Mouse (Mus musculus): ENCODE measurements around the gene Efs. TPM values are rescaled to one million over a fixed set of nuclear protein-coding genes. Genes with fewer than 3 reads are reported as not detected.

The Efs gene
- polyA plus RNA-seq (2014; fragmentation: Illumina TruSeq; extraction: RNeasy Lipid Tissue Mini Kit (QIAGEN cat#74804)) = 0.63 TPM

DNA sequence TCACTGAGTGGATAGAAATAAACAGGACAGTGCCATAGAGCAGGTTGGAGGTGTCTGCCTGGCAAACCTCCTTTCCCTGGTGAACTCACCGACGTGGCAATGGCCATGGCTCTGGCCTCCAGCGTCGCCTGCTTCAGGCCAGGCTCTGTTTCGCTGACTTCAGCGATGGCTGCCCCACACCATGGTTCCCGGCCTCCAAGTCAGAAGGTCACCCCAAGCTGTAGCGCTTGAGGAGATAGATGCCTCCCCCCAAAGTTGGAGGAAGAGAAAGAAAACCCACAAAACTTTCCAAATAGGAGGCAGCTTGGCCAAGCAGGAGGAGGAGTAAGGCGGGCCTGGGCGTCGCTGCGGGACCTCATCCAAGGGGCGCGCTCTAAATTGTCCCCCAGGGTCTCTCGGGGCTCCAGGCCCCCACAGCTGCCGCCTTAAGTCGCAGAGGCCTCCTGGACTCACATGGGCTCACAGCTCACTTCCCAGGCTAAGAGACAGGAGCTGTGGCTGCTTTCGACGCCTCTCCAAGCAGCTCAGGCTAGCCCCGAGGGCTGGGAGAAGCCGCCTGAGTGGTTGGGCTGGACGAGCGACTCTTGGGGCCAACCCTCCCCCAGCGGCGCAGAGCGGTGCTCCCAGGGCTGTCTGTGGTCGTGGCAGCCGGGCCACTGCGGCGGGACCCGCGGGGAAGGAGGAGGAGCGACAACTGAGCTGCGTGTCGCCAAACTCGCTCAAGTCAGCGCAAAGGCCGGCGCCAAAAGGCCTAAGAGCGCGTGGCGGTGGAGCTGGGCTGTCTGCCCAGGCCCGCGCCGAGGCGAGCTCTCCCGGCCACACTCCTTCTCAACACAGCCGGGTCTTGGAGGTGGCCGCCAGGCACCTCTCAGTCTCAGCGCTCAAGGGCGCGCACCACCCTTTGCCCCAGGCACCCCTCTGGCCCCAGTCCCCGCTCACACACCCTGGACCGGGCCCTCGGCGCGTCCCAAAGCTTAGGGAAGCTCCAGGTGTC lies at the start of gene Efs:
Gene Efs, minus strand, starts transcription at position 778 of the 994 bp plus-strand sequence.

DNA sequence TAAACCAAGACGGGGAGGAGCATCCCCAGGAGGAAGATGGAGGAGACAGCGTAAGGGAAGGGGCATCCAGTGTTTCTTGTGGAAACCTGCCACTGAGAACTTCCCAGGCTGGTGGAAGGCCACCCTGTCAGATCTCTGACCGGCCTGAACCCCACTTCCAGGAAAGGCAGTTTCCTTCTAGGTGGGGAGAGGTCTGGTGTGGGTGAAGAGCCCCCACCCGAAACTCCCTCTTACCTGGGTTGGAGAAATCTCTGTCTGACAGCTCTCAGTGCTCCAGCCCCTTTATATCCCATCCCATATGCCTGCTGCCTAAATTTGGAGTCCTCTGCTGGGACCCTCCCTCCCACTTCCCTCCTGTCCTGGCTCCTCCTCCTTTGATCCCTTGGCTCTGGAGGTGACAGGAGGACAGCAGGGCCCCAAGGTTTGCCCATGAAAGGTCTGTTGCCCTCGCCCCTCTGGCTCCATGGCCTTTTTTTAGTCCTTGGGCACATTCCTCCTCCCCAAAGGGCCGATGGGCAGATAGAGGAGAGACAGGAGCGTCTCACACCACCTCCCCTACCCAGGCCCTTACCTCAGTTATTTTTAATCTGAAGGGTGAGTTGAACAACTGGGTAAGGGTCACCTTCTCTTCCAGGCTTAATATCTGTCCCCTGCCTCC lies 40.5 kb upstream of the Efs start, which contains the start of gene Myh6:
Gene Myh6, minus strand, starts transcription at position 608 of the 658 bp plus-strand sequence.

DNA sequence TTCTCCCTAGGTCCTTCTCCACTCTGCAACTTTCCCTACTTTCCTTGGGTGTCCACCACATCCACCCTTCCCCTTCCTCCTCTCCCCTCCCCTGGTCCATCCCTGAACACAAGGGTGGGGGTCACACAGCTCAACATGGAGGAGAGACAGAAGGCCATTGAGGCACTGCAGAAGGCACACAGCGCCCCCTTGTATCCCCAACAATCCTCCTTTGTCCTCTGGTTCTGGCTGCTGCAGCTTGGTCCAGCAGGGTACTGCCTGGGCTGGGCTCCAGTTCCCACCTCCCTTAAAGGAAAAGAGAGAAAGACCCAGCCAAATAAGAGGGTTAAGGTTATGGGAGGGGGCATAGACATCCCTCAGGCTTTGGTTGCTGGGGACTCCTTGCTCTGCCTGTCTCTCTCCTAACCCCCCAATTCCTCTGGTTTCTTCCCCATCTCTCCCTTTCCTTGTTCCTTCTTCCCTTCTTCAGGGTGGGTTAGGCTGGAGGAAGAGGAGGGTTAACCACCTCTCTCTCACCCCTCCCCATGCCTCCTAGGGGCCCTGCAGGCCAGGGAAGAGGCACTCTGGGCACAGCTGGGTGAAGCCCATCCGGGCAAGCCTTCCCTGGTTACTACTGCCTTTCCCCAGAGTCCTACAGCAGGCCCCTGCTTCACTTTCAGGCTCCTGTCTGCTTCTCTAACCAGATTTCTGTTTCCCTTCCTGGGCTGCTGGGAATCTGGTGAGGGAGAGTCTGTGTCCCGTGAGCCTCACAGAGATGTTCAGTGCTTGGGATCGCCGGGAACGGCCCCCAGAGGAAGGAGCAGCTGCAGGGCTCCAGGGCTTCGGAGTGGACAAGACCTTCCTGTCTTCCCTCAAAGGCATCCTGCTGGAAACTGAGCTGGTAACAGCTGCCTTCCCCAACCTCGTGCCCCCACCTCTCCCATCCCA lies 10.2 kb upstream of the Efs start, which contains the start of gene Cmtm5:
Gene Cmtm5, plus strand, starts transcription at position 358 of the 927 bp plus-strand sequence.

DNA sequence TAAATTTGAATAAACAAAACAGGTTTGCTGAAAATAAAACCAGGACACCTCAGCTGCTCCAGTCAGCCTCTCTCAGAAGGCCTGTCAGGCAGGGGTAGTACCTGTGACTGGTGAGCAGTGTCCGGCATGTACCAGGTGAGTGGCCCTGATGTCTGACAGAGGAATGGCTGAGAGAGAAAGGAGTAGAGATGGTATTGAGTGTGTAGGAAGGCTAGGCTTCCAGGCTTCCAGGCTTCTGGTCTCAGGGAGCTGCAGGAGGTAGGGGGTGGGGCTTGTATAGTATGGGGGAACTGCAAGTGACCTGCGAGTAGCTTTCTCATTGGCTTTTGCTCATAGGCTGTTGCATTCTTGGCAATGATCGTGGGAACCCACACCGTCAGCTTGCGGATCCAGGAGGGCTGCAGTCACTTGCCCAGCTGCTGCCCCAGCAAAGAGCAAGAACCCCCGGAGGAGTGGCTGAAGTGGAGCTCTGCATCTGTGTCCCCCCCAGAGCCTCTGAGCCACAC lies 6.8 kb upstream of the Efs start, which contains the start of gene Il25:
Gene Il25, plus strand, starts transcription at position 51 of the 506 bp plus-strand sequence.

DNA sequence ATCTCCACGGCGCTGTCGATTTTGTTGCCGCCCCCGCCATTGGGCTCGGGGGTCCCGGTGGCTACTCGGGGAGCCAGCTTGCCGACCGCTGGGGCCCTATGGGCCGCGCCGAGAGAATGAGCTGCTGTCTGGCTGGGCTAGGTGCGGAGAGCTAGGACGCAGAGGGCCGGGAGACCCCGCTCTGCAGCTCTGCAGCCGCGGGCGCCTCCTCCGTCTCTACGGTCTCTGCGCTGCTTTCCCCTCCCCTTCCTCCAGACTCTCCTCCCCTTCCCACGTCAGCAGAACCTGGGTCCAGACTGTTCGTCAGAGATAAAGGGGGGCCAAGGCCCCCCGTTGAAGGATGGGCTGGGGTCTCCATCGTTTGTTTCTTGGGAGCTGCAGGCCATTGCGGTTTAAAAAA lies 13.0 kb downstream of the Efs start, which contains the start of gene Slc22a17:
Gene Slc22a17, minus strand, starts transcription at position 247 of the 400 bp plus-strand sequence.

DNA sequence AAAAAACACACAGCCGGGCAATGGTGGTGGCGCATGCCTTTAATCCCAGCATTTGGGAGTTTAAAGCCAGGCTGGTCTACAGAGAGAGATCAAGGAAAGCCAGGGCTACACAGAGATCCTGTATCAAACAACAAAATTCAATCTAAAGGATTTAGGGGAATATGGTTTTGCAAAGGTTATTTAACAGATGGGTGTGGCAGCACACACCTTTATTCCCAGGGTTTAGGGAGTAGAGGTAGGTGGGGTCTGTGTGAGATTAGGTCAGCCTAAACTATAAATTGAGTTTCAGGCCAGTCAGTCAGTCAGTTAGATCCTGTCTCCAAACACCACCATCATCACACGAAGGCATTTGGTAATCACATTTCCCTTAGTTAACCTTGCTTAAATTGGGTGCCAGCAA lies 33.7 kb downstream of the Efs start, which contains the start of gene Pabpn1:
Gene Pabpn1, plus strand, starts transcription at position 301 of the 400 bp plus-strand sequence.

DNA sequence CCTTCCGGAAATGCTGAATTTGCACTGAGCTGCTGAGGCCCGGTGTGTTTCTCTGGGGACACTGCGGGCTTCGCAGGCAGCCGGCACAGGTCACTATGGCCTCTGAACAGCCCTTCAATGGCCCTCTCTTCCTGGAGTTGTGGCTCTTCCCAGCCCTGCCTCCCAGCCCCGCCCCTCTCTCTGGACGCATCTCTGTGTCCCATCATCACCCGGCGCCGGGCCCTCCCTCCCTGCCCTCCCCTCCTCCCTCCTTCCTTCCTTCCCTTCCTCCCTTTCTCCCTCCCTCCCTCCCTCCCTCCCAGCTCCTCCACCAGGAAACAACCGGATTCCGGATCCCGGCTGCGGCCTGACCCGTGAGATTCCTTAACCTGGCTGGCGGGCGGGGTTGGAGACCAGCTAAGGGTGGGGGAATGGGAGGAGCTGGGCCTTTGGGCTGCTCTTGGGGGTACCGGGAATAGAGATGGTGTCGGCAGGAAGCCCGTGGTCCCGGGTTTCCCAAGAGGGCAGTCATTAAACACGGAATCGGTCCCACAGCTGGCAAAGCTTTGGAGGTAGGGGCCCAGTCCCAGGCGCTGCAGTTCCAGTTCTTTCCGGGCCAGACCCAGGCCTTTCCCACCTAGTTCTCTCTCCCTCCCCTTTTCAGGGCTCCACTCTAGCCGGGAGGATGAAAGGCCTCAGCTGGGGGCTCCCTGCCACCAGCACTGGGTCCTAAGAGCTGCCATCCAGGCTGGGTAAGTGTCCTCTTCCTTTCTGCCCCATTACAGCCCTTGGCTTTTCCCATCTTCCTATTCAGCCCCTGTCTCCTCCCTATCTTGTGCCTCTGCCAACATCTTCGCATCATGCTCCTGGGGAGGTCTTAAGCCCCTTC lies 42.5 kb downstream of the Efs start, which contains the start of the genes Bcl2l2 and Gm20521:
Gene Bcl2l2, plus strand, starts transcription at position 224 of the 868 bp plus-strand sequence.
Gene Gm20521, plus strand, starts transcription at position 288 of the 868 bp plus-strand sequence.

DNA sequence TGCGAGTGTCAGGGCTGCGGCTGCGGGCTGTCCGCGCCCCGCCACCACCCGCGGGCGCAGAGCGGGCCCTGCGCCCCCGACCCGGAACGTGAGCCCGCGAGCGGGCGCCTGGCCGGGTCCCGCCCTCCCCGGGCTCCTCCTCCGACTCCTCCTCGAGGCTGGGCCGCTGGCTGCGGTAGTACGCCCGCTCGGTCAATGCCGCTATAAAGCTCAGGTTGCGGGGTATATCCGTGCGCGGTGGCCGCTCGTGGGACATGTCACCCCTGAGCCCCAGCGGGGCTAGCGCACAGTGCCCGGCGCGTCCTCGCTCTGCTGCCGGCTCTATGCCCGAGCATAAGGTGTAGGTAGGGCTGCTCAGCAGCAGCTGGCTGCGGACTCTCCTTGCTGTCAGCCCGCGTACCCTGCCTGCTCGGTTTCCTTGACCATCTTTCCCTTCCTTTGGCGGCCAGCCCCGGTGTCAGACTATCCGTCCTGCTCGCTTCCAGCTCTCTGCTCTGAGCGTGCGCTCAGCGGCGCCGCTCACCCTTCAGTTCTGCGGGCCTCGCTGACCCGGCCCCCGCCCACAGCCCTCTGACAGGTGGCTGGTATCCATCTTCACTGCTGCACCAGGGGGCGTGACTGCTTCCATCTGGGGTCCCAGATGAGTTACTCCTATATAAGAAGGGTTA lies 48.7 kb downstream of the Efs start, which contains the start of gene Ppp1r3e:
Gene Ppp1r3e, minus strand, starts transcription at position 503 of the 668 bp plus-strand sequence.

DNA sequence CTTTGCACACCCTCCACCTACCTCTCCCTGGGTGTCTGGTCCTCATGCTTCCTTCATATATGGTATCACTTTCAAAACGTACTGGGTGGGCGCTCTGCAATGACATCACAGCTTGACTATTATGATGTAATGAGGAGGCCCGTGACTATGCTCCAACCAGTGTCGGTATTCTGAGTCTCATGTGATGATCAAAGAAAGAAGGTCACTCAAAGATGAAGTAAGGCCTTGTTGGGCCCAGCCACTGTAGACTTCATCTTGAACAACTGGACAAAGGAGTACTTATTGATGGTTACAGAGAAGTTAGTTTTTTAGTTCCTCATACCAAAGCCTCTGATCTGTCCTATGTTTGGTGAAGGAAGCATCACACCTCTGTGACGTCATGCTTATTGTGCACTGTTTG lies 55.1 kb downstream of the Efs start, which contains the start of gene Homez:
Gene Homez, minus strand, starts transcription at position 101 of the 400 bp plus-strand sequence.

Other genes starting within 250 kb of the Efs start
- 20.2 TPM for gene 1700123O20Rik, start 239.9 kb downstream of the Efs start, polyA plus RNA-seq (2014; fragmentation: Illumina TruSeq; extraction: RNeasy Lipid Tissue Mini Kit (QIAGEN cat#74804))
- gene Acin1, start 239.2 kb downstream of the Efs start, polyA plus RNA-seq (2014; fragmentation: Illumina TruSeq; extraction: RNeasy Lipid Tissue Mini Kit (QIAGEN cat#74804)) = 155 TPM
- gene Gm29776, start 227.3 kb downstream of the Efs start, polyA plus RNA-seq (2014; fragmentation: Illumina TruSeq; extraction: RNeasy Lipid Tissue Mini Kit (QIAGEN cat#74804)) = not detected
- gene Cebpe, start 214.0 kb downstream of the Efs start, polyA plus RNA-seq (2014; fragmentation: Illumina TruSeq; extraction: RNeasy Lipid Tissue Mini Kit (QIAGEN cat#74804)) = not detected
- gene Slc7a8, start 144.2 kb downstream of the Efs start, polyA plus RNA-seq (2014; fragmentation: Illumina TruSeq; extraction: RNeasy Lipid Tissue Mini Kit (QIAGEN cat#74804)) = 30.6 TPM
- not detected for gene Rnf212b, start 112.0 kb downstream of the Efs start, polyA plus RNA-seq (2014; fragmentation: Illumina TruSeq; extraction: RNeasy Lipid Tissue Mini Kit (QIAGEN cat#74804))
- gene Homez, start 55.2 kb downstream of the Efs start, polyA plus RNA-seq (2014; fragmentation: Illumina TruSeq; extraction: RNeasy Lipid Tissue Mini Kit (QIAGEN cat#74804)) = 13.4 TPM
- gene Ppp1r3e, start 48.6 kb downstream of the Efs start, polyA plus RNA-seq (2014; fragmentation: Illumina TruSeq; extraction: RNeasy Lipid Tissue Mini Kit (QIAGEN cat#74804)) = 8.2 TPM
- gene Bcl2l2, start 42.7 kb downstream of the Efs start, polyA plus RNA-seq (2014; fragmentation: Illumina TruSeq; extraction: RNeasy Lipid Tissue Mini Kit (QIAGEN cat#74804)) = 9.4 TPM
- not detected for gene Gm20521, start 42.7 kb downstream of the Efs start, polyA plus RNA-seq (2014; fragmentation: Illumina TruSeq; extraction: RNeasy Lipid Tissue Mini Kit (QIAGEN cat#74804))
- 45.3 TPM for gene Pabpn1, start 33.6 kb downstream of the Efs start, polyA plus RNA-seq (2014; fragmentation: Illumina TruSeq; extraction: RNeasy Lipid Tissue Mini Kit (QIAGEN cat#74804))
- gene Slc22a17, start 13.0 kb downstream of the Efs start, polyA plus RNA-seq (2014; fragmentation: Illumina TruSeq; extraction: RNeasy Lipid Tissue Mini Kit (QIAGEN cat#74804)) = 0.88 TPM
- gene Il25, start 6.6 kb upstream of the Efs start, polyA plus RNA-seq (2014; fragmentation: Illumina TruSeq; extraction: RNeasy Lipid Tissue Mini Kit (QIAGEN cat#74804)) = not detected
- not detected for gene Cmtm5, start 10.1 kb upstream of the Efs start, polyA plus RNA-seq (2014; fragmentation: Illumina TruSeq; extraction: RNeasy Lipid Tissue Mini Kit (QIAGEN cat#74804))
- gene Myh6, start 40.8 kb upstream of the Efs start, polyA plus RNA-seq (2014; fragmentation: Illumina TruSeq; extraction: RNeasy Lipid Tissue Mini Kit (QIAGEN cat#74804)) = not detected
- gene Gm17428, start 50.8 kb upstream of the Efs start, polyA plus RNA-seq (2014; fragmentation: Illumina TruSeq; extraction: RNeasy Lipid Tissue Mini Kit (QIAGEN cat#74804)) = not detected
- gene Myh7, start 68.5 kb upstream of the Efs start, polyA plus RNA-seq (2014; fragmentation: Illumina TruSeq; extraction: RNeasy Lipid Tissue Mini Kit (QIAGEN cat#74804)) = not detected
- gene Ngdn, start 89.3 kb upstream of the Efs start, polyA plus RNA-seq (2014; fragmentation: Illumina TruSeq; extraction: RNeasy Lipid Tissue Mini Kit (QIAGEN cat#74804)) = 5.4 TPM
- gene Zfhx2, start 166.2 kb upstream of the Efs start, polyA plus RNA-seq (2014; fragmentation: Illumina TruSeq; extraction: RNeasy Lipid Tissue Mini Kit (QIAGEN cat#74804)) = 0.46 TPM
- gene Thtpa, start 168.7 kb upstream of the Efs start, polyA plus RNA-seq (2014; fragmentation: Illumina TruSeq; extraction: RNeasy Lipid Tissue Mini Kit (QIAGEN cat#74804)) = 5.8 TPM
- 0.23 TPM for gene Ap1g2, start 180.5 kb upstream of the Efs start, polyA plus RNA-seq (2014; fragmentation: Illumina TruSeq; extraction: RNeasy Lipid Tissue Mini Kit (QIAGEN cat#74804))
- 1.2 TPM for gene Jph4, start 190.8 kb upstream of the Efs start, polyA plus RNA-seq (2014; fragmentation: Illumina TruSeq; extraction: RNeasy Lipid Tissue Mini Kit (QIAGEN cat#74804))

Measured in ovary, adult 10 weeks (tissue).